19 mouse cellular contexts compared by ENCODE assay signal in genomic region chr4:127855836-127856235, GRCm38 (mm10).
DNase-seq lines count a peak whose midpoint lies in the region; ATAC-seq and TF ChIP-seq lines count a peak whose summit lies in the region.
"Had no signal": no experiment of that assay in that cellular context is flagged by ENCODE, and none has a peak within 500 bp of the region (broad histone marks: within the 10 kb centered on the region; RNA-seq: fewer than 3 reads in every experiment).

No protein-coding gene starts in this region.

- DNase-seq in embryo, embryonic 10.5 days (ENCODE audit: low spot score), result peak; percentile 9
- DNase-seq in embryo, embryonic 9.5 days (ENCODE audit: extremely low spot score), result no peak
- peak; percentile 4 for DNase-seq in limb, embryonic 14.5 days (ENCODE audit: low spot score)
- DNase-seq in limb, embryonic 10.5 days (ENCODE audit: low spot score), result no peak
- peak; percentile 17 for DNase-seq in neural tube, embryonic 10.5 days (ENCODE audit: extremely low spot score, low spot score)
- DNase-seq: adrenal gland, postnatal 10 days; cerebellum, adult 18-20 months; cerebellum, adult 9-11 months; gastrocnemius, adult 2 months; gastrocnemius, postnatal 25 days had no signal

- 73% methylated on average over 1 of the region's 1 CpGs for WGBS in limb, embryonic 14.5 days
- WGBS in limb, embryonic 10.5 days, result 86% methylated on average over 1 of the region's 1 CpGs
- 89% methylated on average over 1 of the region's 1 CpGs for WGBS in neural tube, embryonic 15.5 days

- H3K4me3 ChIP-seq in limb, embryonic 14.5 days (replicated peaks; ENCODE audit: low read length), result no peak overlapping the region
- no peak overlapping the region for H3K4me3 ChIP-seq in limb, embryonic 10.5 days
- no peak overlapping the region for H3K4me3 ChIP-seq in neural tube, embryonic 15.5 days (replicated peaks)
- H3K4me3 ChIP-seq: embryonic facial prominence, embryonic 15.5 days; erythroblast, embryonic 14.5 days; forebrain, embryonic 10.5 days; gastrocnemius, adult 2 months; heart, embryonic 12.5 days; hindbrain, embryonic 10.5 days; hindbrain, embryonic 15.5 days had no signal

- ATAC-seq in limb, embryonic 14.5 days (ENCODE audit: low FRiP score, low read depth), result no peak
- ATAC-seq in neural tube, embryonic 15.5 days (ENCODE audit: low FRiP score), result no peak
- ATAC-seq: forebrain, embryonic 14.5 days; inflammation-experienced regulatory T-cells, adult 6 months had no signal

- no peak for TF ChIP-seq POLR2A in limb, embryonic 14.5 days (IDR thresholded peaks at IDR 0.05; ENCODE audit: borderline replicate concordance, extremely low read depth, insufficient read depth, insufficient read length)

- no peak overlapping the region for H3K9ac ChIP-seq in limb, embryonic 14.5 days (ENCODE audit: low read depth, low read length, severe bottlenecking)
- no peak overlapping the region for H3K9ac ChIP-seq in neural tube, embryonic 15.5 days (replicated peaks)
- H3K9ac ChIP-seq: embryonic facial prominence, embryonic 15.5 days; heart, embryonic 12.5 days; hindbrain, embryonic 15.5 days had no signal

- H3K9me3 ChIP-seq in limb, embryonic 14.5 days (ENCODE audit: control insufficient read depth, low read length), result no peaks in the 10 kb centered on the region
- H3K9me3 ChIP-seq in limb, embryonic 10.5 days (replicated peaks), result no peaks in the 10 kb centered on the region
- no peaks in the 10 kb centered on the region for H3K9me3 ChIP-seq in neural tube, embryonic 15.5 days (replicated peaks)
- H3K9me3 ChIP-seq: forebrain, embryonic 10.5 days; hindbrain, embryonic 10.5 days; hindbrain, embryonic 15.5 days had no signal

- no peaks in the 10 kb centered on the region for H3K36me3 ChIP-seq in limb, embryonic 14.5 days (ENCODE audit: control insufficient read depth, insufficient read depth, low read length)
- no peaks in the 10 kb centered on the region for H3K36me3 ChIP-seq in limb, embryonic 10.5 days
- no peaks in the 10 kb centered on the region for H3K36me3 ChIP-seq in neural tube, embryonic 15.5 days
- H3K36me3 ChIP-seq: embryonic facial prominence, embryonic 15.5 days; forebrain, embryonic 10.5 days; heart, embryonic 12.5 days; hindbrain, embryonic 10.5 days; hindbrain, embryonic 15.5 days had no signal

- H3K4me2 ChIP-seq in limb, embryonic 14.5 days (replicated peaks; ENCODE audit: low read depth, low read length, severe bottlenecking), result no peak overlapping the region
- H3K4me2 ChIP-seq in neural tube, embryonic 15.5 days, result no peak overlapping the region
- H3K4me2 ChIP-seq: embryonic facial prominence, embryonic 15.5 days; heart, embryonic 12.5 days; hindbrain, embryonic 15.5 days had no signal

- H3K27ac ChIP-seq in limb, embryonic 14.5 days (replicated peaks; ENCODE audit: low read depth, low read length), result no peak overlapping the region
- H3K27ac ChIP-seq in limb, embryonic 10.5 days, result no peak overlapping the region
- no peak overlapping the region for H3K27ac ChIP-seq in neural tube, embryonic 15.5 days (replicated peaks)
- H3K27ac ChIP-seq: embryonic facial prominence, embryonic 15.5 days; forebrain, embryonic 10.5 days; gastrocnemius, adult 2 months; hindbrain, embryonic 10.5 days; hindbrain, embryonic 15.5 days had no signal

- no peaks in the 10 kb centered on the region for H3K4me1 ChIP-seq in limb, embryonic 14.5 days (ENCODE audit: control insufficient read depth, insufficient read depth, low read length)
- H3K4me1 ChIP-seq in limb, embryonic 10.5 days, result no peaks in the 10 kb centered on the region
- H3K4me1 ChIP-seq in neural tube, embryonic 15.5 days, result no peaks in the 10 kb centered on the region
- H3K4me1 ChIP-seq: embryonic facial prominence, embryonic 15.5 days; forebrain, embryonic 10.5 days; heart, embryonic 12.5 days; hindbrain, embryonic 10.5 days; hindbrain, embryonic 15.5 days had no signal

- H3K27me3 ChIP-seq in limb, embryonic 14.5 days (ENCODE audit: control insufficient read depth, insufficient read depth, low read length), result no peaks in the 10 kb centered on the region
- no peaks in the 10 kb centered on the region for H3K27me3 ChIP-seq in limb, embryonic 10.5 days (ENCODE audit: low read depth, poor library complexity, severe bottlenecking)
- H3K27me3 ChIP-seq in neural tube, embryonic 15.5 days (replicated peaks), result no peaks in the 10 kb centered on the region
- H3K27me3 ChIP-seq: embryonic facial prominence, embryonic 15.5 days; heart, embryonic 12.5 days; hindbrain, embryonic 15.5 days had no signal

Comparison
In these comparisons a context has a peak if more than half of its experiments do, and no peak if none do; other contexts are left out.
1. DNase-seq: peak in embryo, embryonic 10.5 days (single experiment), limb, embryonic 14.5 days (single experiment) and neural tube, embryonic 10.5 days (single experiment); none in embryo, embryonic 9.5 days (single experiment) and limb, embryonic 10.5 days (single experiment).